Mouse (Mus musculus): ENCODE measurements around the gene Jup. TPM values are rescaled to one million over a fixed set of nuclear protein-coding genes. Genes with fewer than 3 reads are reported as not detected.
A peak's percentile ranks its signal among the peaks of the same experiment; 100 is the strongest.
"Not testable (repeated sequence)": the region's sequence is repeated elsewhere in the genome, so short reads cannot be mapped to it uniquely, and the experiment has no call there.

Jup gene
- polyA plus RNA-seq, 1 experiment from 2014 or later = 24.3 TPM

GRCm38 (mm10) chr11:100320701-100321410 lies 76.7 kb downstream of the Jup start:
- H3K27me3 ChIP-seq (replicated peaks) = not testable (repeated sequence)
- WGBS (ENCODE audit: insufficient replicate concordance) = 9% methylated on average over 11 of the region's 11 CpGs

GRCm38 (mm10) chr11:100320172-100320630 lies 77.4 kb downstream of the Jup start:
- peak overlapping the region; percentile 98 for H3K9ac ChIP-seq
- H3K4me3 ChIP-seq = peak overlapping the region; percentile 80
- H3K36me3 ChIP-seq = peaks cover 27% of the 10 kb centered on the region
- peaks cover 39% of the 10 kb centered on the region for H3K4me1 ChIP-seq
- 0% methylated on average over 40 of the region's 40 CpGs for WGBS (ENCODE audit: insufficient replicate concordance)
- H3K4me2 ChIP-seq = peak overlapping the region; percentile 73
- no peaks in the 10 kb centered on the region for H3K27me3 ChIP-seq (replicated peaks)
- H3K9me3 ChIP-seq (replicated peaks) = no peaks in the 10 kb centered on the region
- peak overlapping the region; percentile 98 for H3K27ac ChIP-seq
- peak; percentile 81 for ATAC-seq

More at GRCm38 (mm10) chr11:100320701-100321410, 76.7 kb downstream of the Jup start:
- H3K36me3 ChIP-seq = peaks cover 27% of the 10 kb centered on the region
- peak overlapping the region; percentile 98 for H3K9ac ChIP-seq
- not testable (repeated sequence) for H3K9me3 ChIP-seq (replicated peaks); ATAC-seq
- peak overlapping the region; percentile 98 for H3K27ac ChIP-seq
- H3K4me3 ChIP-seq = peak overlapping the region; percentile 80
- peaks cover 39% of the 10 kb centered on the region for H3K4me1 ChIP-seq
- H3K4me2 ChIP-seq = peak overlapping the region; percentile 73

GRCm38 (mm10) chr11:100319492-100320171 lies 77.9 kb downstream of the Jup start, which contains the start of gene Eif1:
Eif1 (plus strand) TSS chr11:100319885.
- H3K36me3 ChIP-seq = peaks cover 27% of the 10 kb centered on the region
- peak; percentile 83 for ATAC-seq
- no peaks in the 10 kb centered on the region for H3K27me3 ChIP-seq (replicated peaks)
- H3K9me3 ChIP-seq (replicated peaks) = no peaks in the 10 kb centered on the region
- WGBS (ENCODE audit: insufficient replicate concordance) = under 1% methylated on average over 56 of the region's 58 CpGs
- peak within 1 kb of the TSS; percentile 80 for H3K4me3 ChIP-seq
- H3K27ac ChIP-seq = peak within 1 kb of the TSS; percentile 98
- H3K9ac ChIP-seq = peak within 1 kb of the TSS; percentile 98
- peak within 1 kb of the TSS; percentile 73 for H3K4me2 ChIP-seq
- peaks cover 39% of the 10 kb centered on the region for H3K4me1 ChIP-seq

Small RNA genes lying within 50 kb of the gene (microRNA-seq; reads per million reads assigned to microRNA genes)
- gene Gm27374 = not detected

Other genes starting within 250 kb of the Jup start
- gene Krt19, start 249.1 kb downstream of the Jup start, polyA plus RNA-seq (2016; fragmentation: Nextera tagmentation; extraction: Ambion mirVana) = 4.0 and 6.7 TPM in 2 replicates
- gene Krt9, start 204.5 kb downstream of the Jup start, polyA plus RNA-seq (2016; fragmentation: Nextera tagmentation; extraction: Ambion mirVana) = not detected in 2 replicates
- gene Krt14, start 190.2 kb downstream of the Jup start, polyA plus RNA-seq (2016; fragmentation: Nextera tagmentation; extraction: Ambion mirVana) = 1.1 and 1.7 TPM in 2 replicates
- not detected in 2 replicates for gene Krt16, start 148.9 kb downstream of the Jup start, polyA plus RNA-seq (2016; fragmentation: Nextera tagmentation; extraction: Ambion mirVana)
- 0.27 and 0.30 TPM in 2 replicates for gene Krt17, start 136.7 kb downstream of the Jup start, polyA plus RNA-seq (2016; fragmentation: Nextera tagmentation; extraction: Ambion mirVana)
- gene Krt42, start 127.9 kb downstream of the Jup start, polyA plus RNA-seq (2016; fragmentation: Nextera tagmentation; extraction: Ambion mirVana) = not detected in 2 replicates
- gene Eif1, start 77.9 kb downstream of the Jup start, polyA plus RNA-seq (2016; fragmentation: Nextera tagmentation; extraction: Ambion mirVana) = 1,823 and 1,858 TPM in 2 replicates
- gene Gast, start 63.4 kb downstream of the Jup start, polyA plus RNA-seq (2016; fragmentation: Nextera tagmentation; extraction: Ambion mirVana) = not detected in 2 replicates
- gene Hap1, start 41.6 kb downstream of the Jup start, polyA plus RNA-seq (2016; fragmentation: Nextera tagmentation; extraction: Ambion mirVana) = 0.43 and 0.47 TPM in 2 replicates
- 11.0 and 11.2 TPM in 2 replicates for gene P3h4, start 17.1 kb upstream of the Jup start, polyA plus RNA-seq (2016; fragmentation: Nextera tagmentation; extraction: Ambion mirVana)
- gene Fkbp10, start 17.9 kb upstream of the Jup start, polyA plus RNA-seq (2016; fragmentation: Nextera tagmentation; extraction: Ambion mirVana) = 20.1 and 23.8 TPM in 2 replicates
- 38.3 and 38.6 TPM in 2 replicates for gene Nt5c3b, start 44.0 kb upstream of the Jup start, polyA plus RNA-seq (2016; fragmentation: Nextera tagmentation; extraction: Ambion mirVana)
- 0.12 and 0.32 TPM in 2 replicates for gene Klhl10, start 44.2 kb upstream of the Jup start, polyA plus RNA-seq (2016; fragmentation: Nextera tagmentation; extraction: Ambion mirVana)
- 3.6 and 4.8 TPM in 2 replicates for gene Klhl11, start 75.0 kb upstream of the Jup start, polyA plus RNA-seq (2016; fragmentation: Nextera tagmentation; extraction: Ambion mirVana)
- 135 and 136 TPM in 2 replicates for gene Acly, start 130.2 kb upstream of the Jup start, polyA plus RNA-seq (2016; fragmentation: Nextera tagmentation; extraction: Ambion mirVana)
- gene Ttc25, start 147.8 kb upstream of the Jup start, polyA plus RNA-seq (2016; fragmentation: Nextera tagmentation; extraction: Ambion mirVana) = 0.10 and 0.14 TPM in 2 replicates
- gene Cnp, start 177.1 kb upstream of the Jup start, polyA plus RNA-seq (2016; fragmentation: Nextera tagmentation; extraction: Ambion mirVana) = 12.9 and 15.1 TPM in 2 replicates
- 22.5 and 24.4 TPM in 2 replicates for gene Nkiras2, start 221.5 kb upstream of the Jup start, polyA plus RNA-seq (2016; fragmentation: Nextera tagmentation; extraction: Ambion mirVana)
- gene Dnajc7, start 222.4 kb upstream of the Jup start, polyA plus RNA-seq (2016; fragmentation: Nextera tagmentation; extraction: Ambion mirVana) = 109 and 122 TPM in 2 replicates